Mouse (Mus musculus) limb, embryonic 10.5 days (tissue): ENCODE data around the gene Dcaf8. TPM values are rescaled to one million over a fixed set of nuclear protein-coding genes. Genes with fewer than 3 reads are reported as not detected.

Experiments used
- DNase-seq: peaks from one replicate; pipeline ENCODE4 v3.0.0-alpha.2; 2017; ENCODE audit warnings: low spot score
- H3K27ac ChIP-seq: fragments of 300-500 bp; sonication (generic); 2 replicates; pipeline ENCODE4 v1.5.1; 2016; ENCODE audit warnings: mild to moderate bottlenecking
- H3K27me3 ChIP-seq: fragments of 300-500 bp; sonication (generic); 2 replicates; pipeline ENCODE4 v1.6.1; 2016; ENCODE audit warnings: low read depth, mild to moderate bottlenecking; ENCODE audit not compliant: poor library complexity, severe bottlenecking
- H3K36me3 ChIP-seq: fragments of 300-500 bp; sonication (generic); 2 replicates; pipeline ENCODE4 v1.6.1; 2016; ENCODE audit warnings: mild to moderate bottlenecking, moderate library complexity
- H3K4me1 ChIP-seq: fragments of 300-500 bp; sonication (generic); 2 replicates; pipeline ENCODE4 v1.6.1; 2016
- H3K4me3 ChIP-seq: fragments of 300-500 bp; sonication (generic); 2 replicates; pipeline ENCODE4 v1.5.1; 2016; ENCODE audit warnings: mild to moderate bottlenecking, moderate library complexity
- H3K9me3 ChIP-seq: fragments of 300-500 bp; sonication (generic); replicated peaks from 2 replicates; pipeline ENCODE4 v1.6.1; 2016; ENCODE audit warnings: mild to moderate bottlenecking
- WGBS: fragments of 180-500 bp; shearing (Covaris S2); methylation state at CpG from one replicate; pipeline ENCODE4 v1.1.7; 2016; 5-methylcytosine and 5-hydroxymethylcytosine counted together
- polyA plus RNA-seq: library from polyadenylated mRNA; unstranded; fragments of >200 nt; fragmentation: Nextera tagmentation; extraction: Ambion mirVana; gene quantifications from 2 replicates; pipeline ENCODE4 v1.2.1, GENCODE M21; 2016

The Dcaf8 gene
- polyA plus RNA-seq, 1 experiment from 2014 or later, result 156 TPM

DNA sequence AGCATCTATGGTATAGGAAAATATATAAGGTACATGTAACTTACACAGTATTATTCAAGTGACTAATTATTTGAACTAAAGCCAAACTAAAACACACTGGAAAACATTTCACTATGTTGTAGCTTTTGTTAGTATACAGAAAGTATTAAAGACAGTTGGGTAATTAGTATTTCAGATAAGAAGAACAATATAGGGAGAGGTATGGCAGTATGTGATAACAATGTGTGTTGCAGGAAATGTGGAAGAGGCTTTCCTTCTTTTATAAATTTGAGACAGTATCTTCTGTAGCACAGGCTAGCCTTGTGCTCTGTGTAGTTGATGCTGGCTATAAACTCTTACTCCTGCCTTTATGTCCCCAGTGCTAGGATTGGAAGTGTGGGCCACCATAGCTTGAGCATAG, 36.0 kb downstream of the Dcaf8 start:
- no peaks in the 10 kb centered on the region for H3K27me3 ChIP-seq
- H3K36me3 ChIP-seq, result peaks cover 97% of the 10 kb centered on the region
- no peaks in the 10 kb centered on the region for H3K9me3 ChIP-seq
- H3K4me3 ChIP-seq, result no peak overlapping the region
- no peak for DNase-seq
- no peak overlapping the region for H3K27ac ChIP-seq
- no peaks in the 10 kb centered on the region for H3K4me1 ChIP-seq

GRCm38 (mm10) chr1:172186401-172187289, 38.8 kb downstream of the Dcaf8 start:
- Histone ChIP-seq H3K4me1 (no peaks in the 10 kb centered on the region), H3K36me3 (peaks cover 97% of the 10 kb centered on the region), H3K27ac (no peak overlapping the region), H3K27me3 (no peaks in the 10 kb centered on the region), H3K9me3 (no peaks in the 10 kb centered on the region), H3K4me3 (no peak overlapping the region)
- 95% methylated on average over 10 of the region's 10 CpGs for whole genome bisulfite sequencing
- no peak for DNase-seq

- peaks cover 93% of the 10 kb centered on the region for H3K36me3 ChIP-seq
- H3K9me3 ChIP-seq, result no peaks in the 10 kb centered on the region
- H3K27me3 ChIP-seq, result no peaks in the 10 kb centered on the region
- no peaks in the 10 kb centered on the region for H3K4me1 ChIP-seq
- no peak for DNase-seq
- no peak overlapping the region for H3K27ac ChIP-seq
- 81% methylated on average over 4 of the region's 4 CpGs for WGBS
- no peak overlapping the region for H3K4me3 ChIP-seq
These were observed 41.0 kb downstream of the Dcaf8 start for GRCm38 (mm10) chr1:172188891-172189290.

DNA sequence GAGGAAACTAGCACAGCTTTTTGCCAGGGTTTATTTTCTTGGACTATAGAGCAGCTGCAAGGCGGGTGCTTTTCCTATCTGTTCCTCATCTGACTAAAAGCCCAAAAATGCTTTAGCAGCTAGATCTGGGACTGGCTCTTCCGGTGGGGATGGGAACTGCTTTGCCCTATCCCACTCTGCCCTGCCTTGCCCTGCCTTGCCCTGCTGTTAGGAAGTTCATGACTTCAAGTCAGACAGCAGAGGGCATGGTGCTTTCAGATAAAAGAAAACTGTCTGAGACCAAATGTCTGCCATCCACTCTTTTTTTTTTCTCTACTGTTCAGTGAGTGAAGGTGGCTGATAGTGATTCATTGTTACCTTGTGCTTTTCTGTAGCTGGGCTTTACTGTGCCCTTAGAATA, 43.7 kb downstream of the Dcaf8 start:
- Histone ChIP-seq H3K27me3 (no peaks in the 10 kb centered on the region), H3K36me3 (peaks cover 96% of the 10 kb centered on the region), H3K9me3 (no peaks in the 10 kb centered on the region), H3K4me3 (no peak overlapping the region), H3K27ac (no peak overlapping the region), H3K4me1 (no peaks in the 10 kb centered on the region)
- WGBS, result 91% methylated on average over 2 of the region's 2 CpGs
- no peak for DNase-seq

- Histone ChIP-seq H3K9me3 (no peaks in the 10 kb centered on the region), H3K4me1 (no peaks in the 10 kb centered on the region), H3K27me3 (no peaks in the 10 kb centered on the region), H3K27ac (no peak overlapping the region), H3K36me3 (peaks cover 96% of the 10 kb centered on the region), H3K4me3 (no peak overlapping the region)
- DNase-seq, result no peak
- 91% methylated on average over 3 of the region's 3 CpGs for WGBS
These were observed 44.3 kb downstream of the Dcaf8 start for GRCm38 (mm10) chr1:172192217-172192616.

DNA sequence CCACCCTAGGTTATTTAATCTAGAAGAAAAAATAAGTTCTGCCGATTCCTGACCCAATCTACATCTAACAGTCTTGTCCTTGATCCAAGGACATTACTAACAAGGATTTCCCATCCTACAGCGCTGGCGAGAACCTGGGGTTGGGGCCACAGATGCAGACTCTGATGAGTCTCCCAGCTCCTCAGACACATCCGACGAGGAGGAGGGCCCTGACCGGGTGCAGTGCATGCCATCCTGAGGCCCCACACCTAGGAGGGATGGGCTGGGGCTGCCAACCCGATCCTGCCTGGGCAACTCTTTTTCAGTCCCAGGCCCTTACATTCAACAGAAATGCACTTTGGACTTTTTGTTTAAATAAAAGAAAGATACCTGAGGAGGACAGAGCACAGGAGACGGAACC, 46.6 kb downstream of the Dcaf8 start:
- no peaks in the 10 kb centered on the region for H3K27me3 ChIP-seq
- H3K9me3 ChIP-seq, result no peaks in the 10 kb centered on the region
- no peaks in the 10 kb centered on the region for H3K4me1 ChIP-seq
- H3K27ac ChIP-seq, result no peak overlapping the region
- H3K36me3 ChIP-seq, result peaks cover 94% of the 10 kb centered on the region
- H3K4me3 ChIP-seq, result no peak overlapping the region
- DNase-seq, result no peak
- 85% methylated on average over 8 of the region's 8 CpGs for WGBS

GRCm38 (mm10) chr1:172197146-172197545, 49.3 kb downstream of the Dcaf8 start:
- H3K36me3 ChIP-seq, result peaks cover 94% of the 10 kb centered on the region
- no peak overlapping the region for H3K4me3 ChIP-seq
- H3K27me3 ChIP-seq, result no peaks in the 10 kb centered on the region
- no peak overlapping the region for H3K27ac ChIP-seq
- H3K4me1 ChIP-seq, result peaks cover 17% of the 10 kb centered on the region
- 93% methylated on average over 3 of the region's 3 CpGs for WGBS
- H3K9me3 ChIP-seq, result no peaks in the 10 kb centered on the region
- no peak for DNase-seq

GRCm38 (mm10) chr1:172197851-172198250, 50.0 kb downstream of the Dcaf8 start:
- peaks cover 93% of the 10 kb centered on the region for H3K36me3 ChIP-seq
- no peaks in the 10 kb centered on the region for H3K27me3 ChIP-seq
- H3K4me1 ChIP-seq, result peaks cover 25% of the 10 kb centered on the region
- 90% methylated on average over 5 of the region's 5 CpGs for WGBS
- H3K27ac ChIP-seq, result no peak overlapping the region
- H3K4me3 ChIP-seq, result no peak overlapping the region
- no peak for DNase-seq
- H3K9me3 ChIP-seq, result no peaks in the 10 kb centered on the region

DNA sequence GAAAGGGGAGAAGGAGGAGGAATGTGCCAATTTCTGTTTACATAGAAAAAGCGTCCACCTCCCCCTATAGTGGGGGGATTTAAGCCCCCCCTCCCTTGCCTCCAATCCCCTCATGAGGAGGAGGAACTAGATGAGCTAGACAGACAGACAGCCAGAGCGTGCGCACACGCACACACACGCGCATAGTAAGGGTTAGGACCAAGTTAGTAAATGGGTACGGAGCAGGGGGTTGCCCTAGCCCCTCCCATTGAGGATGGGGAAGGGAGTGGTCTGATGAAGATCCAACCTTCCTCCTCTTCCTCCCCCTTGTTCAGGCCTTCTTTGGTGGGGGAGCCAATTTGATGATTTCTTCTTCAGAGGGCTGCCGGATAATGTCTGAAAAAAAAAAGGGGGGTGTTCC, 50.4 kb downstream of the Dcaf8 start:
- Histone ChIP-seq H3K9me3 (no peaks in the 10 kb centered on the region), H3K27me3 (no peaks in the 10 kb centered on the region), H3K4me3 (no peak overlapping the region), H3K36me3 (peaks cover 92% of the 10 kb centered on the region), H3K27ac (no peak overlapping the region), H3K4me1 (peaks cover 29% of the 10 kb centered on the region)
- no peak for DNase-seq
- 92% methylated on average over 8 of the region's 8 CpGs for WGBS

DNA sequence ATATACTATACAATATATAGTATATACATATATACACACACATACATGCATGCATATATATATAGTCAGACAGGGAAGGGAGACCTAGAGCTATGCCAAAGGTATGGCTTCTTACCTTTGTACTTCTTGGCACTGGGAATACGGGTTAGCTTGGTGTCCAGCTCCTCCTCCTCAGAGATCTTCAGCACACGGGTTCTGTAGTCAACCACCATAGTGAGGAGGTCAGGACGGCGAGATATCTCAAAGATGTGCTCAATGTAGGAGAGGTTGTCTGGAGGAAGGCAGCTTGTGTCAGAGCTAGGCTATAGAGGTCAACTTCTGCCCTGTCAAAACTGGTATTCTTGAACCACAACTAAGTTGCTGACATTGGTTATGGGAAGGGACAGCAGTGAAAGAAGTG, 51.1 kb downstream of the Dcaf8 start:
- peaks cover 36% of the 10 kb centered on the region for H3K4me1 ChIP-seq
- H3K4me3 ChIP-seq, result no peak overlapping the region
- H3K27me3 ChIP-seq, result no peaks in the 10 kb centered on the region
- no peak for DNase-seq
- no peaks in the 10 kb centered on the region for H3K9me3 ChIP-seq
- no peak overlapping the region for H3K27ac ChIP-seq
- WGBS, result 92% methylated on average over 4 of the region's 4 CpGs
- peaks cover 86% of the 10 kb centered on the region for H3K36me3 ChIP-seq

DNA sequence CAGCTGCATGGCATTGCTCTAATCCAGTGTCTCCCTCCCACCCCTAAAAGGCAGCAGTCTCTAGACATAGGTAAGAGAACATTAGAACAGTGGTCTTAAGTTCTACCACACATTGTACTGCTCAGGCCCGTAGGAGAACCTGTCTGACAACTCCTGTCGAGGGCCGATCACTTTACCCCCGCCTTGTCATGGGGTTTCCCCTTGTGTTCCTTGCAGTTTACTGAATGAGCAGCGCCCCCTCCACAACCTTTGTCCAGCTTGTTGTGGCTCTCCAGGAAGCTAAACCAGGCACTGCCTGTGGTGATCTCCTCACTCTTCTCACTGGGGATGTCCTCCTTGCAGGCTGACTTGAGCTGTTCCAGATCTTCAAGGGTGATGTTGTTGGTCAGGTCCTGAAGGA, 52.3 kb downstream of the Dcaf8 start:
- peaks cover 74% of the 10 kb centered on the region for H3K36me3 ChIP-seq
- no peak for DNase-seq

GRCm38 (mm10) chr1:172200871-172201447, 53.1 kb downstream of the Dcaf8 start:
- WGBS, result 55% methylated on average over 7 of the region's 7 CpGs
- peaks cover 56% of the 10 kb centered on the region for H3K4me1 ChIP-seq
- no peak for DNase-seq
- H3K4me3 ChIP-seq, result no peak overlapping the region
- peak overlapping the region; percentile 21; the same call in 1 of the 2 replicates for H3K27ac ChIP-seq
- H3K9me3 ChIP-seq, result no peaks in the 10 kb centered on the region
- no peaks in the 10 kb centered on the region for H3K27me3 ChIP-seq
- peaks cover 66% of the 10 kb centered on the region for H3K36me3 ChIP-seq

More for the DNA sequence above, 52.3 kb downstream of the Dcaf8 start:
- Histone ChIP-seq H3K4me3 (no peak overlapping the region), H3K9me3 (no peaks in the 10 kb centered on the region), H3K4me1 (peaks cover 48% of the 10 kb centered on the region), H3K27ac (no peak overlapping the region), H3K27me3 (no peaks in the 10 kb centered on the region)
- whole genome bisulfite sequencing, result 77% methylated on average over 5 of the region's 5 CpGs
